19 mouse cellular contexts compared by ENCODE assay signal in genomic region chr19:41852423-41852822, GRCm38 (mm10).
"Had no signal": no experiment of that assay in that cellular context is flagged by ENCODE, and none has a peak within 500 bp of the region (broad histone marks: within the 10 kb centered on the region; RNA-seq: fewer than 3 reads in every experiment).

No protein-coding gene starts in this region.

- H3K9ac ChIP-seq: liver, embryonic 15.5 days; lung, embryonic 14.5 days; neural tube, embryonic 13.5 days; neural tube, embryonic 15.5 days had no signal

- H3K27ac ChIP-seq: liver, embryonic 15.5 days had no signal

- ATAC-seq: midbrain, embryonic 16.5 days had no signal

- H3K4me2 ChIP-seq: liver, embryonic 15.5 days; lung, embryonic 14.5 days; midbrain, embryonic 11.5 days; neural tube, embryonic 13.5 days; neural tube, embryonic 15.5 days had no signal

- H3K4me3 ChIP-seq: liver, embryonic 15.5 days; myocyte; neural tube, embryonic 13.5 days; neural tube, embryonic 15.5 days had no signal

- DNase-seq: lung, adult 18-20 months; lung, embryonic 14.5 days; lung, postnatal 10 days; lung, postnatal 4 days; midbrain, embryonic 14.5 days; retina, postnatal 1 day; right cerebral cortex, adult 18-20 months; right cerebral cortex, postnatal 25 days; right cerebral cortex, postnatal 4 days; spleen, adult 18-20 months; thymus, adult 18-20 months; thymus, postnatal 14 days; thymus, postnatal 36 days had no signal

- H3K9me3 ChIP-seq: liver, embryonic 15.5 days; neural tube, embryonic 13.5 days; neural tube, embryonic 15.5 days had no signal

- H3K27me3 ChIP-seq: liver, embryonic 15.5 days; neural tube, embryonic 13.5 days; neural tube, embryonic 15.5 days had no signal

- H3K36me3 ChIP-seq: liver, embryonic 15.5 days; neural tube, embryonic 13.5 days; neural tube, embryonic 15.5 days had no signal
